Mouse (Mus musculus): Measurements from ENCODE around the gene Rgl1.

DNA sequence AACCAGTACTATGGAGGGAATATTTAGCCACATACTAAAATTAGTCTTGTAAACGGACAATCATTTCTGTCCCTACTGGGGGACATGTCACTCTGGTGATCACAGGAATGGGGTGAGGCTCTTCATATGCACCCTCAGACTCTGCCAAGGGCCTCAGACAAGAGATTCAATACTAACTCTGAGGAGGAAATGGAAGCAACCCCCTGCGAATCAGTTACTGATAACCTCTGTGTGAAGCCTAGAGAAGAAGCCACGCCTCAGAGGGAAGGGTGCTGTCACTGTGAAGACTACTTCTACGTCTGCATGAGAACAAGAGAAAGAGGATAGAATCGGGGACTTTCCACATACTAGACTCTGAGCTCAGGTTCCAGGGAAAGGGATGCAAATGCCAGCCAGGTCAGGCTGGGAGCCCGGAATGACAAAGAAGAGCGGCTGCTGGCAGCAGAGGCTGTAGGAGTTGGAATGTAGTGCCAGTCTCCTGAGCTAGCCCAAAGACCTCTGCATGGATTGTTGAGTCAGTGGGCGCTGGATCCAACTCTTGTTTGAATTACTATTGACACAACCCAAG lies 29.6 kb upstream of the Rgl1 start:
- TF ChIP-seq CTCF (IDR thresholded peaks at IDR 0.05; ENCODE audit: low read depth) (no peak), EP300 (IDR thresholded peaks at IDR 0.05; ENCODE audit: low read depth) (no peak)

Measured in heart, postnatal 0 days (tissue).